Mouse (Mus musculus): ENCODE measurements around the gene Abcc4.

DNA sequence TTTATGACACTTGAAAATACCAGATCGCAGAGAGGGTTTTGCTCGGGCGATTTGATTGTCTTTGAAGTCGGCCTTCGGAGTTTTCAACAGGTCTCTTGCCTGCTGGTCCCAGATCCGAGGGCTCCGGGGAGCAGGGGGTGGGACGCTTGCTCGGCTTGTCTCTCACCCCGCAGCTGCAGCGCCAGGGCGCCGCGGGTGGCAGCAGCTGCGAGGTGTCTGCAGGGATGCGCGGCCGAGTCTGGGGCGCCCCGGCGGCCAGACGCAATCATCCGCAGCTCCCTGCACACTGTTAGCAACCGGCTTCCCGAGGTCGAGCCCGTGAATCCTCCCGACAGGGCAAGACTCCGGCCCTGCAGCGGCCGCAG lies 269.2 kb downstream of the Abcc4 start:
- TF ChIP-seq CTCF (conservative IDR thresholded peaks at IDR 0.05; ENCODE audit: low read length) (no peak), NANOG (IDR thresholded peaks at IDR 0.05; ENCODE audit: borderline replicate concordance, low read length) (no peak)

All from E14TG2a.4 (cell line).